Mouse (Mus musculus) erythroblast, embryonic 14.5 days (primary cell): ENCODE measurements around the gene Men1.

Source experiments
- GATA1 ChIP-seq: IDR thresholded peaks from 2 replicates; pipeline ENCODE4 v1.6.1; 2012; ENCODE audit warnings: low read length, inconsistent platforms, mixed read lengths
- TAL1 ChIP-seq: IDR thresholded peaks from 3 replicates; pipeline ENCODE4 v1.6.1; 2012; ENCODE audit warnings: low read length, inconsistent platforms, mixed read lengths

DNA sequence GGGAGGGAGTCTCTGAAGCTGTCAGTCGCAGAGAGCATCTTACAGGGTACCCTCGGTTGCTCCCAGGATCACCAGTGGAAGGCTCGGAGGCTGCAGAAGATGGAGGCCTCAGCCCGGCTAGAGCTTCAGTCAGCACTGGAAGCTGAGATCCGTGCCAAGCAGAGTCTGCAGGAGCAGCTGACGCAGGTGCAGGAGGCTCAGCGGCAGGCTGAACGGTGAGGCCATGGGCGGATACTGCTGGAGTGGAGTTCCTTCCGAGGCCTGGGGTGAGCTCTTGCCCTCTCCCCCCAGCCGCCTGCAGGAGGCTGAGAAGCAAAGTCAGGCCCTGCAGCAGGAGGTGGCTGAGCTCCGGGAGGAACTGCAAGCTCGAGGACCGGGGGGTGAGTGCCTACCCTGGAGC, 19.2 kb upstream of the Men1 start:
- TF ChIP-seq GATA1 (no peak), TAL1 (no peak)
